Mouse (Mus musculus) mature B cell (primary cell): ENCODE results near the gene Tpst2.

Experiments used
- in situ Hi-C: fragments of 300-500 bp; cut with MboI; formaldehyde crosslinking; loops from 2 replicates; pipeline ENCODE4 v1.14.3; 2019

Tpst2 gene

DNA sequence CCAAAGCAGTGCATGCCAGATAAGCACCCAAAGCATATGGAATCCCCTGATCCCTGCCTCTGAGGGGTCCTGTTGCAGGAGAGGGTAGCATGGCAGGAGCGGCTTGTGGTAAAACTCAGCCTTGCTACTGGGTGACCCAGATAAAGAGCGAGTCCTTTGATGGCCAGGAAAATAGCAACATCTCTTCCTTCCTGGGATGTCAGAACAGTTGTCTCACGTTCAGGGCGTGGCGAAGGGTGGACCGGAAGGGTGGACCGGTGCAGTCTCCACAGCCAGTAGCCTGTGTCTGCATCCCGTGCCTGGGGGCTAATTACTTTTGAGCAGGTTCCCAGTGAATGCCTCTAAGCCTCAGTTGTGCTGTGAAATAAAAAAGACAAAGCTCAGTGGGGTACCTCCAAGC lies 23.3 kb upstream of the Tpst2 start:
- in situ Hi-C loops = no loop called here

GRCm38 (mm10) chr5:112254282-112254806 lies 22.1 kb upstream of the Tpst2 start:
- in situ Hi-C loops = no loop called here

- in situ Hi-C loops = no loop called here
These were observed 21.1 kb upstream of the Tpst2 start, which contains the start of gene Crybb1 for GRCm38 (mm10) chr5:112255426-112255825. Gene Crybb1 (plus strand): TSS chr5:112255815.

DNA sequence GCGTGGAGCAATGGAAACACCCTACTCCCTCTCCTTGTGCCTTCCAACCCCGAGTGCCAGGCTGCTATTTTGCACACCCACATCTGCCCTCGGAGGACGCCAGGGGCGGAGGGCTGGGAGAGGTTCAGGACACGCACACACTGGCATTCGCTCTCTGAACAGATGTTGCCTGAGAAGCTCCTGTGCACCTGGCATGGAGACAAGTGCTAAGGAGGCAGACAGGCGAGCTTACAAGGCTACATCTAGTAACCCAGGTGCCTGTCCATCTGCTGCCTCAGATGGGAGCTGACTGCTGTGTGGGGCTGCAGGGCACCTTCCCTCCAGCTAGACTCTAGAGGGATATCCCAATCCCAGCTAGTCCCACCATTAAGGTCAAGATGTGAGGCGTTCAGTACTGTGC lies 20.0 kb upstream of the Tpst2 start:
- in situ Hi-C loops = no loop called here

GRCm38 (mm10) chr5:112257896-112258295 lies 18.6 kb upstream of the Tpst2 start:
- in situ Hi-C loops = no loop called here

DNA sequence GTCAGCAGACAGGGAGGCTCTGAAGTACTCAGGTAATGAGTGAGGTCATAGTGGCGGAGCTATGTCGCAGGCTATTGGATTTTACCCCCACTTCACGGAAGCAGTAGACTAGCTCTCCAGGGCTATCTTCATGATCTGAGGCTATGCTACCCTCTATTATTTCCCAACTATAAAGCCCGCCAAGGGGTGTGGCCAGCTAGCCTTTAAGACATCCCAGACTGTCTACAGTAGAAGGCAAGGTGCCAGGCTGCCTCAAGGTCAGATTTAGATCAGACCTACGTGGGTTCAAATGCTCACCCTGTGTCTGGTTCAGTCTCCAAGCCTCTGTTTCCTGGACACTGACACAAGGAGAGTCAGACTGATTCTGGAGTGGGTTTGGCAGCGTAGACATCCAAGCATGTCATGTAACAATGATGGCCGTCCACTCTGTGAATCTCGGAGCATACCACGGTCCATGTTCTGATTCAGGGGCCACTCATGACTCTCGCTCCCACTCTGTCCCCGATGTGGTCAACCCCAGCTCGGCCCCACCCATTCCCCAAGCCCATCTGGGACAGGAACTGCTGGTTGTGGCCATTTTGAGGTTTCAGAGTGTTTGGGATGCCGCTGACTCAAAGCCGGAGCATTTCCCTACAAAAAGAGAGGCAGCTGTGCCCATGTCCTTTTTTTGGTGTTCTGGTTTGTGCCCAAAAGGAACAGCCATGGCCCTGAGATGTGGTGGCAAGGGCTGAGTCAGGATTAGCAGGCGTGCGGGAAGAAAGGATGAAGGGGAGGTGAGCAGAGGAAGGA lies 16.4 kb upstream of the Tpst2 start:
- in situ Hi-C loops = no loop called here

DNA sequence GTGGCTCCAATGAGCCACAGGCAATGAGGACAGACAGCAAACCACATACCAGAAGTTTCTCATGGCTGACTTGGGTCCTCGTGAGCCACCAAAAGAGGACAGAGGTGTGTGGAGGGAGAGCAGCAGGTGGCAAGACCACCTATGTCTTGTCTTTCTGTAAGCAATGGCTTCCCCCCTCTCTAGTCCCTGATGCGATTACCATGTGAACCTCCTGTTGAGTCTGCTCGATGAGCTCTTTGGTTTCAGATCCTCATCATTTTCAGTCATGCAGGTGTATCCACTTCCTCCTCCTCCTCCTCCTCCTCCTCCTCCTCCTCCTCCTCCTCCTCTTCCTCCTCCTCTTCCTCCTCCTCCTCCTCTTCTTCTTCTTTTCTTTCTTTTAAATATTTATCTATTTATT lies 15.7 kb upstream of the Tpst2 start:
- in situ Hi-C loops = no loop called here

- in situ Hi-C loops = no loop called here
These were observed 12.4 kb upstream of the Tpst2 start for GRCm38 (mm10) chr5:112264099-112264498.

GRCm38 (mm10) chr5:112265110-112265509 lies 11.4 kb upstream of the Tpst2 start:
- in situ Hi-C loops = no loop called here

DNA sequence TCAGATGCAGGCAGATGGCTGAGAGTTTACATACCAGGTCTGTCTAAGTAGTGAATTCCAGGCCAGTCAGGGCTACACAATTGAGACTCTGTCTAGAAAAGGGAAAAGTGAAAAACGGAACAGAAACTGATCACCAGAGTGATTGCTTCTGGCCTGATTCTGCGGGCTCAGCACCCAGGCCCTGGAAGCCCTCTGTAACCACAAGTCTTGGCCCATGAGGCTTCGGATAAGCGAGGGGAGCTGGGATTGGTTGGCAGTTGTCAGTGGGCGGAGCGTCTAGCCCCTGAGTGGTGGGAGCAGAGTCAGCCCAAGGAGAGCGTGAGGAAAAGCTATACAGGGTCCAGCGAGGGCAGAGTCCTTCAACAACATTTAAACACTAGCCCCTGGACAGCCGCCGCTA lies 11.0 kb upstream of the Tpst2 start:
- in situ Hi-C loops = no loop called here

GRCm38 (mm10) chr5:112266011-112266777 lies 10.3 kb upstream of the Tpst2 start:
- in situ Hi-C loops = no loop called here

DNA sequence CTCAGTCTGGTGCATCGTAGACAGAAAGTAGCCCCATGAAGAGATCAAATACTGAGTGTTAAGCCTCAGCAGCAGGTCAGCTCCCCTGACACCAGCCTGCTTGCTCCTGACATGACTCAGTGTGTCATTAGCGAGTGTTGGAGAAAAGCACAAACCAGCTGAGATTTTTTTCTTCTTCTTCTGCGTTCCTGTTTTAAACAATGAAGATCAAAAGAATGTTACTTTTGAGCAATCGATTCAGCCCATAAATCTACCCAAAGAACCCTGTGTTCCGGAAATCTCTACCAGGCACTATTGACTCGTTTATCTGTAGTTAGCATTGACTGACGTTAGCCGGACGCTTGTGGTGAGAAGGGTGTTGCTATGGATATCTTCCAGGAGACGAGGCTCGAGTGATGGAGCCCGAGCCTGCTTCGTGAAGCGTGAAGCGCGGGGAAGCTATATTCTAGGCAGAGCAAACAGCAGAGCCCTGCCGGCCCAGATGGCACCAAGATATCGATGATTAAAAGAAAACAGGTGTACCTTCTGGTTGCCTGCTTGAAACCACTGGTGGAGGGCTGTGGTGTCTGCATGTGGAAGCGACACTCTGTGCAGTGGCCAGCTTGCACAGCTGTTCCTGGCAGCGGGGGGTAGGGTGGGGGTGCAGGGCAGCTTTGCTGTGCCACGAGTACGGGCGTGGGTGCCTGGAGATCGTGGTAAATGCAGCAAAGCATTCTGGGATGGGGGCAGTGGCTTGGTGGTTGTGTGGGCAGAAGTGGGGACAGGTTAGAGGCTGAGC lies 5.5 kb upstream of the Tpst2 start:
- in situ Hi-C loops = no loop called here

GRCm38 (mm10) chr5:112272934-112273333 lies 3.6 kb upstream of the Tpst2 start:
- in situ Hi-C loops = no loop called here

GRCm38 (mm10) chr5:112273746-112274463 lies 2.6 kb upstream of the Tpst2 start:
- in situ Hi-C loops = no loop called here

DNA sequence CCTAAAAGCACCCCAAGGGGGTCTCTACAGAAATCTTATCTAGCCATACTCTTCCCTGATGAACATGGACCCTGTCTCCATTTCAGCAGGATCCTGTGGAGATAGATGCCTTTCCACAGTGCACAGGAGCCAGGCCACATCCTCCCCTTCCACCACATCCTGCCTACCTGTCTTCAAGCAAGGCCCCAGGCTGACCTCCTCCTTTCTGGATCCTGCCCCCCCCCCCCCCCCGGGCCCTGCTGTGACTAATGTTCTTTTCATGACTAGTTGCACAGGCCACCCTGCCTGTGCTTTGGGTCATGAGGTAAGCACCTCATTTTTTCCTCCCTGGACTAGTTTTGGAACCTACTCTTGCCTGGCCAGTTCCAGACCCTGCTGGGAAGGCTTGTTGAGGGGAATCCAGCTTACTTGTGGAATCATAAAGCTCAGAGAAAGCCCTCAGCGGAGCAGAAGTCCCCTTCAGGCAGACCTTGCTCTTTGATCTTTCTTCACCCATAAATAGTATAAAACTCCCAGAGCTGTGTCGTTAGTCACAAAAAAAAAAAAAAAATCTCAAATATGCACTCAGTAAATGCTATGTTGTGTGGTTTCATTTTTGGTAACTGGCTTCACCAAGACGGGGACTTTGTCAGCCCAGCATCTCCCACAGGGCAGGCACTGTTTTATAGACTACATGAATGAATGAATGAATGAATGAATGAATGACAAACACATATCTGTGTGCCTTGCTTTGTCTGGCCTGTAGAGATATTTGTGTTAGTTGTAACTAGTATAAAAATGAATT lies 1.3 kb upstream of the Tpst2 start:
- in situ Hi-C loops = no loop called here

DNA sequence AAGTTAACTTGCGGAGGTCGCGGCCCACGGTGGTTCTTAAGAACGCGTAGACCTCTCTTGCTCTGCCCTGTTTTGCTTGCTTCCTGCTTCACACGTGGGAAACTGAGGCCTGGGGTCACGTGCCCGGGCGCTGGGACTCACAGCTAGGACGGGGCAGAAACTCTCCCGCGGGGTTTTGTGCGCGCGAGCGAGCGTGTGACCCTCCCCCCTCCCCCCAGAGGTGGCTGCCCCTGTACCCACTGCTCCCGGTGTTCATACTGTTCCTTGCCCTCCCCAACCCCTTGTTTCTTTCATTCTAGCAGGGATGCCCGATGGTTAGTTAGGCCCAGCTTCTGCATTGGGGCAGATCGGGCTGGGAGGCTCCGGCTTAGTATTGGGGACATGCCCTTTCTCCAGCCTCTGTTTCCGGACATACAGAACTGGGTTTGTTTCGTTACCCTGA lies 437 bp downstream of the Tpst2 start:
- in situ Hi-C loops = no loop called here

GRCm38 (mm10) chr5:112277906-112278470 lies 1.5 kb downstream of the Tpst2 start:
- in situ Hi-C loops = no loop called here

DNA sequence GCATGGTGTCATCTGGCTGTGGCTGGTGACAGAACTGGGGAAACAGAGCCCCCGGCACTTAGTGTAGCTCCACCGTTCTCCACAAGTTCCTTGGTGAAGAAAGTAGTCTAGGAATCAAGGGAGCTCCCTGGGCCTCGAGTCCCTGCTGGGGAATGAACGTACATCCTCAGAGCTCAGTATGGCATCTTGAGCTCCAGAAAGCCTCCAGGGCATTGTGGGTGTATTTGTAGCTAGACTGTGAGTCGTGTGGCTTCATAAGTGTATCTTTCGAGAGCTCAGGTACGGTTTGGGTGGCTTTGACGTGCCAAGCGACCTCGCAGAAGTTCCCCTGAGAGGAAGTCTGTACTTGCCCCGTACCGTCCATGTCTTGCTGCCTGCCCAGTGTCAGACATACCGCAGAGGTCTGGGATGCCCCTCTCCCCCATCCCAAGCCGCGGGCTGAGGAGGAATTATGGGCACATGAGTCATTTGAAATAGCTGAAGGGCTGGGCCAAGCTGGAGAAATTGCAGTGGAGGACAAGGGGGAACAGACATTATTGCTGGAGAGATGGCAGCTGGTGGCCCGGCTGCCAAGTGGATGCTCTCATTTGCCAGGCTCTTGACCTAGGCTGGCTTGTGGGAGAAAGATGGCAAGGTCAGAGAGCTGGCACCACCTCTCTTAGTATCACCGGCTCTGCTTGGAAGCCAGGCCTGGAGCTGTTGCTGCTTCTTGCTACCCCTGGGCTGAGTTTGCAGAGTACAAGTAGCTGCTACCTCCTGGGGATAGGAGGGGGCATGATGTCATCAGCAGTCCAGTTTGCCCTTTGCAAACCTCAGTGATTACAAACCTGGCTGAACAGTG lies 2.9 kb downstream of the Tpst2 start:
- in situ Hi-C loops = no loop called here

DNA sequence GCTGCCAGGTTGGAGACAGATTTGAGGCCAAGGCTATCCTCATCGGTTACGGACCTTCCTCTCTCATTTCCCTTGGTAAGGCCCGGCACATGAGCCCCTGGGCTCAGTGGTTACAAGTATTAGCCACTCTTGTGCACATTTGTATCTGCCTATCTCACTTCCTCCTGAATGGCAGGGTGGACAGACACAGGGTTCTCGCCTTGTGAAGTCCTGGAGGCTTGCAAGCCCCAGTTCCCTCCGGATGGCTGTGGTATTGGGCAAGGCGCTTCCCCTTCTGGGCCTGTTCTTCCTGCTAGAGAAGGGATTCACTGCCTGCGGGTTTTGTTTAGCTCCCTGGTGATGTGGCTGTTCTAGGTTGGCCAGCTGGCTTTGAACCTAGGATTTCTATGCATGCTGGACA lies 3.7 kb downstream of the Tpst2 start:
- in situ Hi-C loops = no loop called here
